Mouse (Mus musculus) spleen, embryonic (tissue): ENCODE results near the gene Ift46.

ENCODE experiments used
- CTCF ChIA-PET: fragments of 350-600 bp; sonication (Branson Sonifier 250); formaldehyde crosslinking; loops from one replicate; lab custom pipeline; 2022; lab: Charles Lee

Gene Ift46

GRCm38 (mm10) chr9:44807141-44807540, 39.4 kb downstream of the Ift46 start:
- CTCF ChIA-PET, result no interaction called here

DNA sequence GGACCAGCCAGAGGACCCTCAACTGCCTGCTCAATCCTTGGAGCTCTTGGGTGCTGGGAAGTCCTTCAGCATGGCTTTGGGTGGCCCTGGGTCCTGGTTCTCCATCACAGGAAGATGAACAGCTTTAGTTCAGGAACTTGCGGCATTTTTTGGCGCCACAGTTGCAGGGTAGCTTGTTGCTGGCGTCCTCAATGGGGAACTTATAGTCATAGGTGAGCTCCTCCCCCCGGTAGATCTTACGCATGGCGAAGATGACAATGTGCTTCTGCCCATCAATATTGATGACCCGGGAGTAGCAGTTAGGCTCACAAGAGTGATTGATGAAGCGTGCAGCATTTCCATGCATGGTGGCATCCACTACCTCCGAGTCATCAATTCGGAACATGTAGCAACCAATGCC, 40.1 kb downstream of the Ift46 start:
- CTCF ChIA-PET, result no interaction called here

DNA sequence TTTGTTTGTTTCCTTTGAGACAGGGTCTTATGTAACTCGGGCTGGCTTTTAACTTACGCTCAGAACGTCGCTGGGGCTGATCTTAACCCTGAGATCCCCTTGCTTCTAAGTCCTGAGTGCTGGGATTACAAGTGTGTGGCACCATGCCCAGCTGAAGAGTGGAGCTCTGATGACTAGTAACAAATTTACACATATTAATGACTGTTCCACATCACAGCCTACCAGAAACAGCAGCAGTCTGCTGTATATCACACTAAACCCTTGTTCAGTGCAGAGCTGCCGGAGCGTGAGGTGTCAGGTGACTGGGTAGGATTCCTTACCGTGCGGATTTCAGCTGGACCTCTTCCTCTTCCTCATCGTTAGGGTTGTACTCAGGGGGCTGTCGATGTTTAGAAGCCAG, 42.6 kb downstream of the Ift46 start:
- CTCF ChIA-PET, result no interaction called here

GRCm38 (mm10) chr9:44814179-44814578, 46.5 kb downstream of the Ift46 start:
- CTCF ChIA-PET, result interaction anchor here (0.6 kb wide), 1 partner anchor 230 kb away, joined by 3 read pairs; no protein-coding TSS in a partner anchor

- CTCF ChIA-PET, result no interaction called here
Measured at GRCm38 (mm10) chr9:44817522-44817921, 49.8 kb downstream of the Ift46 start.

GRCm38 (mm10) chr9:44819920-44820827, 52.5 kb downstream of the Ift46 start:
- CTCF ChIA-PET, result interaction anchor here (0.9 kb wide), 1 partner anchor 10 kb away, joined by 4 read pairs; no protein-coding TSS in a partner anchor

- CTCF ChIA-PET, result no interaction called here
Measured at GRCm38 (mm10) chr9:44826660-44827059, 59.0 kb downstream of the Ift46 start.

GRCm38 (mm10) chr9:44828944-44829343, 61.2 kb downstream of the Ift46 start:
- CTCF ChIA-PET, result no interaction called here

GRCm38 (mm10) chr9:44830506-44830905, 62.8 kb downstream of the Ift46 start:
- CTCF ChIA-PET, result interaction anchor here (1.2 kb wide), 1 partner anchor 10 kb away, joined by 4 read pairs; no protein-coding TSS in a partner anchor

DNA sequence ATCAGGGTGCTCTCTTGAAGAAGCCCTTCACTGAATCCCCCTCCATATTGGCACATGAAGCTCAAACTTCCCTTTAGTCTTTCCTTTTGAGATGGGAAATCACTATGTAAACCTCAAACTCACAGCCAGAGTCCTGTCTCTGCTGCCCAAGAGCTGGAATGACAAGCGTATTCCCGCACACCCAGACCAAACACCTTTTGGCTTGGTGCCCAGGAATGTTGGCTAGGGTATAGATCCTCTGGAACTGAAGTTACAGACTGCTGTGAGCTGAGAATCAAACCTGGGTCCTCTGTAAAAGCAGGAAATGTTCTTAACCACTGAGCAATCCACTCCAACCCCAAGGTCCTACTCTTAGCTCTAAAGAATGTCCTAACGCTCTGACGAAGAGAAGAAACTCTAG, 64.6 kb downstream of the Ift46 start:
- CTCF ChIA-PET, result no interaction called here

DNA sequence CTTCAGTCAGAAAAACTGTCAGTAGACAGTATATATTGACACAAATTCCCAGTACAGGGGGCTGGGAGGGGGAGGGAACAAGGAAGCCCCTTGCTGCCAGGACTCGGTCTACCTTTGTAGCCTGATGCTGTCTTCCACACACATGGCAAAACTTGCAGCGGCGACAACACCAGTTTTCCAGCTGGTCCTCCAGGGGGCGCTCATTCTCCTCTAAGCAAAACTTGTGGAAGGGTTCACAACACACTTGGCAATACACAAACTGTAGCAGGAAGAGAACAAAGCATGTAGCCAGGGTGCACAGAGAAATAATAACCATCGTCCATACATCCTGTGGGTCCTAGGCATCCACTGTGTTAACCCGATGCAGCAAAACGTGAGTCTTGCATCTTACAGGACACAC, 68.7 kb downstream of the Ift46 start:
- CTCF ChIA-PET, result no interaction called here

DNA sequence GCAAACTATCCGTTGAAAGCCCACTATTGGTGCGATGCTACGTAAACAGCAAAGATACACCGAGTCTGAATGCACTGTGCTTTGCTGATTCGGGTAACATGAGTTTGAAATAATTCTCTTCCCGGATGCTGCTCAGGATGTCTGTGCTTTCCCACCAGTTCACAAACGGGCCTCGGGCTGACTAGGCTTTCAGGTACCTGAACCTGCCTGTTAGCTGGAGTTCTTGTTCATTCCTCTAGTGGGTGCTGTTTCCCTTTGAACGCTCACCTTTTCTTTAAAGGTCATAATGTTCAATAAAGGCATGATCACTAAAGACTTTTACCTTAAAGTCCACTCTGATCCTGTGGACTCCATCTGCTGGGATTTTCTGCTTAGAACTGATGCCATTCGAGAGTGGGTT, 73.5 kb downstream of the Ift46 start:
- CTCF ChIA-PET, result interaction anchor here (0.7 kb wide), 1 partner anchor 357 kb away, joined by 3 read pairs; no protein-coding TSS in a partner anchor
